Mouse (Mus musculus) forebrain, embryonic 10.5 days (tissue): ENCODE measurements around the gene Mup9. TPM values are rescaled to one million over a fixed set of nuclear protein-coding genes. Genes with fewer than 3 reads are reported as not detected.
"Not testable (repeated sequence)": the region's sequence is repeated elsewhere in the genome, so short reads cannot be mapped to it uniquely, and the experiment has no call there.

Experiments
- DNase-seq: peaks from one replicate; pipeline ENCODE4 v3.0.0-alpha.2; 2017; ENCODE audit warnings: low spot score; ENCODE audit errors: extremely low spot score
- H3K27ac ChIP-seq: fragments of 300-500 bp; sonication (generic); 2 replicates; pipeline ENCODE4 v1.5.1; 2016; ENCODE audit warnings: mild to moderate bottlenecking
- H3K27me3 ChIP-seq: fragments of 300-500 bp; sonication (generic); 2 replicates; pipeline ENCODE4 v1.6.1; 2016; ENCODE audit warnings: mild to moderate bottlenecking; ENCODE audit not compliant: poor library complexity, severe bottlenecking
- H3K36me3 ChIP-seq: fragments of 300-500 bp; sonication (generic); replicated peaks from 2 replicates; pipeline ENCODE4 v1.6.1; 2016; ENCODE audit warnings: mild to moderate bottlenecking, moderate library complexity
- H3K4me1 ChIP-seq: fragments of 300-500 bp; sonication (generic); 2 replicates; pipeline ENCODE4 v1.6.1; 2016
- H3K4me3 ChIP-seq: fragments of 300-500 bp; sonication (generic); 2 replicates; pipeline ENCODE4 v1.5.1; 2016; ENCODE audit warnings: mild to moderate bottlenecking, moderate library complexity
- H3K9me3 ChIP-seq: fragments of 300-500 bp; sonication (generic); 2 replicates; pipeline ENCODE4 v1.6.1; 2016; ENCODE audit warnings: mild to moderate bottlenecking, moderate library complexity
- WGBS: fragments of 180-500 bp; shearing (Covaris S2); methylation state at CpG from one replicate; pipeline ENCODE4 v1.1.7; 2016; 5-methylcytosine and 5-hydroxymethylcytosine counted together
- polyA plus RNA-seq: library from polyadenylated mRNA; unstranded; fragments of >200 nt; fragmentation: Nextera tagmentation; extraction: Ambion mirVana; gene quantifications from 2 replicates; pipeline ENCODE4 v1.2.1, GENCODE M21; 2016

Mup9 gene
- not detected in 2 replicates for polyA plus RNA-seq

- 82% methylated on average over 3 of the region's 3 CpGs for WGBS
- H3K27ac ChIP-seq, H3K27me3 ChIP-seq, H3K36me3 ChIP-seq, DNase-seq, H3K4me1 ChIP-seq, H3K4me3 ChIP-seq, H3K9me3 ChIP-seq: not testable (repeated sequence)
These were observed at the start of gene Mup9 for GRCm38 (mm10) chr4:60421852-60422251. Gene Mup9, minus strand, starts transcription at chr4:60421952.

Other genes starting within 250 kb of the Mup9 start
- gene Mup8, start 199.4 kb downstream of the Mup9 start, polyA plus RNA-seq: not detected in 2 replicates
- gene Mup1, start 80.0 kb upstream of the Mup9 start, polyA plus RNA-seq: not detected in 2 replicates
- not detected in 2 replicates for gene Mup10, start 160.2 kb upstream of the Mup9 start, polyA plus RNA-seq
- not detected in 2 replicates for gene Mup11, start 240.5 kb upstream of the Mup9 start, polyA plus RNA-seq